Mouse (Mus musculus): ENCODE data around the gene Agap1.

Agap1 gene

DNA sequence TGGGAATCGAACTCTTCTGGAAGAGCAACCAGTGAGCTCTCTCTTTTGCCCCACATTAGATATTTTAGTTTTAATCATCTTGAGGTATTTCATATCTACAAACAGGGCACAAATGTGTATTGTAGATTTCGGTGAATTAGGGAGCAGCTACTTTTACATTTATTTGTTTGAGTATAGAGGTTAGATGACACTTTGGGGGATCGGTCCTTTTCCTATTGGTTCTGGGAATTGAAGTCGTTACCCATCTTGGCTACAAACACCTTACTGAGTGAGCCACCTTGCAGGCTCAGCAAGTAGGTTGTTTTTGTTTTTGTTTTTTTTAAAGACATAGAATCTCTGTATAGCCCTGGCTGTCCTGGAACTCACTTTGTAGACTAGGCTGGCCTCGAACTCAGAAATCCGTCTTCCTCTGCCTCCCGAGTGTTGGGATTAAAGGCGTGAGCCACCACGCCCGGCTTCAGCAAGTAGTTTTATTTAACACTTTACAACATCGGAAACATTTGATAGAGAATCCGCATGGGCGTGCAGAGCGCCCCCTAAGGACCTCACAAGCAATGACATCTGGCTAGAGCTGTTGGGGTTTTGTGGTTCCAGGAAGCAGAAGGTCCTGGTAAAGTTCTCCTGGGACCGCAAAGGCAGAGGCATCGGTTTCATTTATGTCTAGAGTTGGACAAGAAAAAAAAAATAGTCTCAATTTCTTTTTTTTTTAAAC lies 484.4 kb downstream of the Agap1 start:
- DNase-seq, result peak in 1 of 2 experiments; percentile 6

DNA sequence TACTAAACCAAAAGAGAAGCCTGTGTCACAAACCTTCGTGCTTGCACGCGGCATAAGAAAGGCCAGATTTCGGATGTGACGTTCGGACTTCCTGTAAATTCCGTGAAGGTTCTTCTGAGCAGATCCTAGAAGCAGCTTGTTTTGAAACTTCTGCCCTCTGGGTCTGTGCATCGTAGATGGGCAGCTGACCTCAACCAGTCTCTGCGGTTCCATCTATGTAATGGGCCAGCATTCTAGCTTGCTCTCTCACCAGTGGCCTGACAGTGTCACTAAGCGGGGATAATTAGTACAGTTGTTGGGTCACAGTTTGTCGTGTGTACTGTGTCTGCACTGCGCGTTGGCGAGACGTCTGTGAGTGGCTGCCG lies 485.0 kb downstream of the Agap1 start:
- DNase-seq, result no peak

DNA sequence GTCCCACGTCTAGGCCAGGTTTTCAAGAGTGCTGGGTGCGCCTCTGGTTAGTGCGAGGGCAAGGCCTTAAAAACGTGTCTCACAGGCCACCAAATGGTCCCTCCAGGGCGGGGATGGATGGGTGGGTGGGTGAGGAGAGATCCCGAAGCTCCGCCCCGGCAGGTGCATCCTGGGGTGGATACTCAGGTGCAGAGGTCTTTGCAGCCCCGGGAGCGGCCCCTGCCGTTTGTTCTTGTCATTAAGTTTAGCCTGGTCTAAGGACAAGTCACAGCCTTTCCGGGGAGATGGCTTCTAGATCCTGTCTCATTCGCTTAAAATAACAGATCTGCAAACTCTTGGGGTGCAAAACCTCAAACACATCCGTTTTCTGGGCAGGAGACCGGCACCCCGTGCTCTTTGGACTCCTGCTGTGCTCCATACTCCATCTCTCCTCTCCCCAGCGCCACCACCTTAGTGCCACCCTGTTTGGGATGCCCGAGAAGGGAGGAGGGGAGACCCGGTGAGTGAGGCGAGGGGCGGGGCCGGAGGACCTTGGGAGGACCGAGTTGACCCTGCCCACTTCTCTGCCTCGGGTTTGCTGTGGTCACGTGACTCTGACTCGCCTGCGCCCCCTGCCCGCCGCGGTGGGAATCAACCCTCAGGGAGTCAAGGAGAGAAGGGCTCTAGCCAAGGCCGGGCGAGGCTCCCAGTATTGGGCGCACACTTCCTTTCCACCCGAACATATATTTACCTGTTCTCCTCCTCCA lies 485.5 kb downstream of the Agap1 start:
- peak; percentile 84 to 87 for DNase-seq

DNA sequence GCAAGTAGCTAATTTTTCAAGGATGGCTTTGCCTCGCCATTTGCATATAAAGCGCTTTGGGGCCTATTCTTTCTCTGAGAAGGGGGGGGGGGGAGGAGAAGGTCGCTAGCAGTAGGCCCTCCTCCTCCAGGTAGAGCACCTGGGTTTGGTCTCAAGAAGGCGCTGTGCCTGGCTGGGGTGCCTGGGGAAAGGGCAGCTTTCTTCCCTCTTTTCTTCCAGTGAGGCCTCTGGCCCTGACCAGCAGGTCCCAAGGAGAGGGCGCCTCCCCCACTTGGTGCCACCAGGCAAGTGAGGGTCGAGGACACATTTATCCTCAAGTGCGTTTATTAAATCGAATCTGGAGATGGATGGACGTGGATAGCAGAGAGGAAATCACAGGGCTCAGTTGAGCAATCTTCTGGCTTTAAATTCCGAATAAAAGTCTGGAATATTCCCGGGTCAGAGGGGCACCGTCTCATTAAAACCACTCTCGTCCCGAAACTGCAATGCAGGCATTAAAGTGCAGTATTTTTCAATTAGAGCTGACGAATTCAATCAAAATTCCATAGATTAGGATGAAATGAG lies 486.4 kb downstream of the Agap1 start:
- no peak for DNase-seq

DNA sequence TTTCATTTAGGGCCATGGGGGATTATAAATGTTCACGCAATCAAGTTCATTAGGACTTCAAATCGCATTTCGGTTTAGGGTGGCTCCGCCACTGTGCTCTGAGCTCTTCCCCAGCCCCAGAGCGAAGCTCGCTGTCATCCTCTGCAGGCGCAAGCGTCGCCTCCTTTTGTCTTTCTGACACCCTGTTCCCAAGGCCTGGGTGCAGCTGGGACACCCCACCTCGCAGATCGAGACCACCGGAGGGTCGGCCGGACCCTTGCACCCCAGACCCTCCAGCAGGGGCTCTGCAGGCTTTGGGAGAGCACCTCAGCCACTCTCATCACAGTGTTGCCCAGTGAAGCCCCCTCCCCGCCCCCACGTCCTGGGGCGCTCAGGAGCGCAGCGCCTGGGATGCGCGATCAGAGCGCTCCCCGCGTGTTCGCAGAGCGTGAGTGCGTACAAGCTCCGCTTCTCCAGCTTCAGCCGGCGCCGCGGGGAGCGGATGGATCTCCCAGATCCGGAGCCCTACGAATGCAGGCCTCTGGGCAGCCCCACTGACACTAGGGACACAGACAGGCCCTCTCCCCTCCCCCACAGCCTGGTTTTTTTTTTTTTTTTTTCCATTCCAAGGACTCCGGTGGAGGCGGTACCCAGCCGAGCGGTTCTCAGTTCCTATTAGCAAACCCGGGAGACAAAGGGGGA lies 487.2 kb downstream of the Agap1 start:
- peak; percentile 56 to 63 for DNase-seq

DNA sequence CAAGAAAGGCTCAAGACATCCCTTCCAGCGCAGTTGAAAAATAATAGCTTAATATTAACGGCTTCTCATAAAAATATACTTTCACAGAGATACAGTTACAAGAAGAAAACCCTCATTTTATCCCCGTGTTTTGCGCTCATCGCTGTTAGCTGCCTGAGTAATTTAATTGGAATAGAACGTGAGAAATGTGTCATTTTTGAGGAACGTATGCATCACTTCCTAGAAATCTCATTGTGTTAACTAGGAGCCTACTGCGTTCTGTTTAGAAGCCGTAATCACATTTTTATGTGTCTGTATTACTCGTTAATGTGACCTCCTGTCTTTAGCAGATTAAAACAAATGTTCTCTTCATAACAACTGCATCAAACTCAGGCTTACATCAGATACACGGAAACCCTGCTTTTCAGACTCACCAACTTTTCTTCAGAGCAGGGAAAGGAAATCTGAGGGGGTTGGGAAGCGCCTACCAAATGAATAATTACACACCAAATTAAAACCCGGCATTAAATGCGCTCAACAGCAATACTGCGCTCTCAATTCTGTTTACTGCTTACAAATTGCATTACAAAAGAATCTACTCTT lies 487.9 kb downstream of the Agap1 start:
- DNase-seq, result no peak

DNA sequence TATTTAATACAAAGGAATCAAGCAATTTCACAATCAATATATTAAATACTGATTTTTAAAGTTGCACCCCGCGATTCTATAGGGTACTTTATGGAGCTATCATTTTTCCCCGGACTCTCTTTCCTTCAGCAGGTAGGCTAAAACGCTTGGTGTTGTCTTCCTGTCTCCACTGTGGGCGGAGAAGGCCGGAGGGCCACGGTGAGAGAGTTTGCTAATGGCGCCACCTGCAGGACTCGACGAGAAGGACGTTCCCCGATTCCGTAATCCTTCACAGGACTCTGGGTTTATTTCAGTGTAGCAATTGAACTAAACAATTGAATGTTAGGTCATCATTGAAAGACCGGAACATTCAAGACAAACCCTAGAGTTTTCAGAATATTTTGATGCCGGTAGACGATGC lies 488.6 kb downstream of the Agap1 start:
- peak; percentile 91 to 93 for DNase-seq

Measured in cerebellum, postnatal 10 days (tissue).